Mouse (Mus musculus) hindbrain, embryonic 10.5 days (tissue): Measurements from ENCODE around the gene Lipm. TPM values are rescaled to one million over a fixed set of nuclear protein-coding genes. Genes with fewer than 3 reads are reported as not detected.

ENCODE experiments used
- DNase-seq: peaks from one replicate; pipeline ENCODE4 v3.0.0-alpha.2; 2017; ENCODE audit warnings: low spot score
- H3K27ac ChIP-seq: fragments of 300-500 bp; sonication (generic); 2 replicates; pipeline ENCODE4 v1.5.1; 2016; ENCODE audit warnings: mild to moderate bottlenecking, moderate library complexity
- H3K27me3 ChIP-seq: fragments of 300-500 bp; sonication (generic); 2 replicates; pipeline ENCODE4 v1.6.1; 2016; ENCODE audit warnings: mild to moderate bottlenecking; ENCODE audit not compliant: poor library complexity, insufficient read depth, severe bottlenecking
- H3K36me3 ChIP-seq: fragments of 300-500 bp; sonication (generic); 2 replicates; pipeline ENCODE4 v1.6.1; 2016; ENCODE audit warnings: mild to moderate bottlenecking, moderate library complexity
- H3K4me1 ChIP-seq: fragments of 300-500 bp; sonication (generic); replicated peaks from 2 replicates; pipeline ENCODE4 v1.6.1; 2016; ENCODE audit warnings: mild to moderate bottlenecking
- H3K4me3 ChIP-seq: fragments of 300-500 bp; sonication (generic); 2 replicates; pipeline ENCODE4 v1.5.1; 2016; ENCODE audit warnings: mild to moderate bottlenecking, moderate library complexity
- H3K9me3 ChIP-seq: fragments of 300-500 bp; sonication (generic); 2 replicates; pipeline ENCODE4 v1.6.1; 2016; ENCODE audit warnings: mild to moderate bottlenecking, moderate library complexity
- WGBS: fragments of 180-500 bp; shearing (Covaris S2); methylation state at CpG from one replicate; pipeline ENCODE4 v1.1.7; 2016; 5-methylcytosine and 5-hydroxymethylcytosine counted together
- polyA plus RNA-seq: library from polyadenylated mRNA; unstranded; fragments of >200 nt; fragmentation: Nextera tagmentation; extraction: Ambion mirVana; gene quantifications from 2 replicates; pipeline ENCODE4 v1.2.1, GENCODE M21; 2016

Lipm gene
- polyA plus RNA-seq, 1 experiment from 2014 or later, result not detected

GRCm38 (mm10) chr19:34119653-34120052 is 18.9 kb downstream of the Lipm start:
- Histone ChIP-seq H3K9me3 (no peaks in the 10 kb centered on the region), H3K27me3 (no peaks in the 10 kb centered on the region), H3K4me1 (no peaks in the 10 kb centered on the region), H3K27ac (no peak overlapping the region), H3K4me3 (no peak overlapping the region), H3K36me3 (no peaks in the 10 kb centered on the region)
- no peak for DNase-seq
- WGBS, result 79% methylated on average over 4 of the region's 4 CpGs

GRCm38 (mm10) chr19:34120107-34120731 is 19.5 kb downstream of the Lipm start:
- Histone ChIP-seq H3K9me3 (no peaks in the 10 kb centered on the region), H3K27me3 (no peaks in the 10 kb centered on the region), H3K27ac (no peak overlapping the region), H3K4me3 (no peak overlapping the region), H3K4me1 (no peaks in the 10 kb centered on the region), H3K36me3 (no peaks in the 10 kb centered on the region)
- DNase-seq, result no peak
- 72% methylated on average over 3 of the region's 3 CpGs for WGBS

GRCm38 (mm10) chr19:34138720-34139430 is 38.1 kb downstream of the Lipm start:
- Histone ChIP-seq H3K4me3 (no peak overlapping the region), H3K27ac (no peak overlapping the region), H3K36me3 (no peaks in the 10 kb centered on the region), H3K4me1 (no peaks in the 10 kb centered on the region), H3K9me3 (no peaks in the 10 kb centered on the region), H3K27me3 (no peaks in the 10 kb centered on the region)
- 85% methylated on average over 6 of the region's 6 CpGs for WGBS
- DNase-seq, result no peak

DNA sequence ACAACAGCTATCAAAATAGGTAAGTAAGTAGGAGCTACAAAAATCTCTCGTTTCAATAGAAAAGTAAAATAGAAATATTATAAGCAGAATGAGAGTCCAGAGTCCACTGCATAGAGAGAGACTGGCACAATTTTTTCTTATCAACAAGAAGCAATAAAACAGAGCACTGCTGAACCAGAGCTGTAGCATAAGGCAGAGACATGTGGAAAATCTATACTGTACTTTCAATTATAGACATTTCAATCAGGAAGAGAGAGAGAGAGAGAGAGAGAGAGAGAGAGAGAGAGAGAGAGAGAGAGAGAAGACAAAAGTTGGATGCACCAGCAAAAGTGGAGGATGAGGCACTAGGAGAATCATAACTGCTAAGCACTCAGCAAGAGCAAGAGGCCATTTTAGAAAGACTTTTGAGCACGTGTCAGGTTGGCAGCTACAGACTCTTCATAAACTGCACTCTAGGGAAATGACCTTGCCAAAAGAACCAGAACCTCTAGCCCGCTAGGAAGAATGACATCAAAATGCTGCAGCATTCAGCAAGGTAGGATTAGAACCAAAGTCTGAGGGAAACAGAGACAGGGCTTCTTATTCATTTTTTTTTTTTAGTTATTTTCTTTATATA is 38.8 kb downstream of the Lipm start:
- WGBS, result 81% methylated on average over 3 of the region's 3 CpGs
- no peaks in the 10 kb centered on the region for H3K4me1 ChIP-seq
- H3K27me3 ChIP-seq, result no peaks in the 10 kb centered on the region
- H3K36me3 ChIP-seq, result no peaks in the 10 kb centered on the region
- H3K9me3 ChIP-seq, result no peaks in the 10 kb centered on the region
- no peak overlapping the region for H3K4me3 ChIP-seq
- H3K27ac ChIP-seq, result no peak overlapping the region
- no peak for DNase-seq

DNA sequence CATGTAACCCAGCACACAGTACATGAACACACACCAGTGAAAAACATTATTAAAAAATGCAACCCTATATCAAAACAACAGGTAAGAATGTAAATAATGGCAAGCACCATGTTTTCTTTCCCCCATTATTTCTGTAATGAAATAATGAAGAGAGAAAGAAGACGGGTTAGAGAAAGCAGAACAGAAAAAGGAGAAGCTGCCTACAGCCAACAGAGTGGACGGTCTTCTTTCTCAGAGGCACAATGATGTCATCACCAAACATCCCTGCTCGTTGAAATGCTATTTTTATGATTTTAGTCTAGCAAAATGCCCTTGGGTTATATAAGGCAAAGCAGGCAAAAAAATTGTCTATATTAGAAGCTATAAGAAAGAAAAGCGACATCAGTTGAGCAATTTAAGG is 47.7 kb downstream of the Lipm start:
- Histone ChIP-seq H3K27ac (no peak overlapping the region), H3K36me3 (no peaks in the 10 kb centered on the region), H3K4me1 (no peaks in the 10 kb centered on the region), H3K4me3 (no peak overlapping the region), H3K27me3 (no peaks in the 10 kb centered on the region), H3K9me3 (no peaks in the 10 kb centered on the region)
- no peak for DNase-seq
- WGBS, result 85% methylated on average over 4 of the region's 4 CpGs

DNA sequence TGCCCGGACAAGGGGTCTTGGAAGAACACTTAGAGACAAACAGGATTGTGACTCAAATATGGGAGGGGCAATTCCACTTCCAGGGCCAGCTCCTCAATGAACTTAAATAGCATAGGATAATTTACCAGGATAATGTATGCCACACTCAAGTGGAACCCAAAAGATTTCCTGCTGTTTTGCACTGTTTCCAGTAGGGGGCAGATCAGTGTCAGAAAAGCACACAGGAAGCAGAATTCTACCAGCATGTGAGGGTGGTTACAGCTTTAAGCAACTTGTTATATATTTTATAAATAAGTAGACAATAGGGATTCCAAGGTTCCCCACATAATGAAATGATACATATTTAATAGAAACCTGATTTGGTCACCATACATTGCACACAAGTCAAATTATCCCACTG is 51.2 kb downstream of the Lipm start:
- H3K27ac ChIP-seq, result no peak overlapping the region
- no peaks in the 10 kb centered on the region for H3K4me1 ChIP-seq
- no peak overlapping the region for H3K4me3 ChIP-seq
- H3K27me3 ChIP-seq, result no peaks in the 10 kb centered on the region
- no peak for DNase-seq
- WGBS, result 88% methylated on average over 1 of the region's 1 CpGs
- no peaks in the 10 kb centered on the region for H3K36me3 ChIP-seq
- H3K9me3 ChIP-seq, result no peaks in the 10 kb centered on the region

DNA sequence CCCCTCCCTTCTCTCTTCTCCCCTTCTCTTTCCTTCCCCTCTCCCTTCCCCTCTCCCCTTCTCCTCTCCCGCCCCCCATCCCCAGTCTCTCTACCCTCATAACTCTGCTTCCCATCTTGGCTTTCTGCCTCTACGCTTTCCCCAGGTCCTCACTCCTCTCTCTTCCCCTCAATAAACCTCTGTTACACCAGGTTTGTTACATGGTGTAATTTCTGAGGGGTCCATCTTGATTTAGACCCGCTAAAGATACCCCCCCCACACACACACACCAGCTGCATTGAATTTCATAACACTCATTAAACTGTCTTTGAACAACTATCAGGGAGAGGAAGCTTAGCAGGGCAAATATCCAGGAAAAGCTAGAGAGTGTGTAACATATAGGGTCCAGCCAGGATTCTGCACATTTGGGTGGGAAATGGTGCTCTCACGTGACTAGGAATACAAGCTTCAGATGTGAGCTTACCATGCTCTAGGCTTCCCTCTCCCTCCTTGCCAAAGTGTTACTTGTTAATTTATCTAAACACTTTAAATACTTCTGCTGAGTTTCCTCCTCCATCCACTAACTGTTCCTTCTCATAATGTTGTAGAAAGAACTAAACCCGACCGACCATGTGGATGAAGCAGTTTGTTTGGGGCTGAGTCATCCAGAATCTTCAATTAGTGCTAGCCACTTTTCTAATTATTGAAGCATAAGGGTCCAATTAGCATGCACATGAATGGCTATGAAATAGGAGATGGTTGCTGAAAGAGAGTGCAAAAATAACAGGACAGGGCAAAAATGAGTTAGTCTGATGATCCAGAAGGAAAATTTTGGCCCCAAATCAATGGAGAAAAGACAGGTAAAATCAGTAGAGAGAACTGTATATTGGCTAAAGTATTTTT is 52.8 kb downstream of the Lipm start:
- no peaks in the 10 kb centered on the region for H3K27me3 ChIP-seq
- WGBS, result 84% methylated on average over 6 of the region's 6 CpGs
- no peaks in the 10 kb centered on the region for H3K9me3 ChIP-seq
- H3K36me3 ChIP-seq, result no peaks in the 10 kb centered on the region
- no peak overlapping the region for H3K27ac ChIP-seq
- DNase-seq, result no peak
- no peak overlapping the region for H3K4me3 ChIP-seq
- H3K4me1 ChIP-seq, result no peaks in the 10 kb centered on the region

- Histone ChIP-seq H3K27me3 (no peaks in the 10 kb centered on the region), H3K4me1 (0 out of 2 replicates have a peak, but pooled peaks cover 6% of the 10 kb centered on the region), H3K27ac (no peak overlapping the region), H3K4me3 (no peak overlapping the region), H3K9me3 (no peaks in the 10 kb centered on the region), H3K36me3 (no peaks in the 10 kb centered on the region)
- DNase-seq, result no peak
- WGBS, result 93% methylated on average over 5 of the region's 5 CpGs
Observed at GRCm38 (mm10) chr19:34162693-34163092, 62.0 kb downstream of the Lipm start.

- no peak within 1 kb of the TSS for H3K27ac ChIP-seq
- no peaks in the 10 kb centered on the region for H3K9me3 ChIP-seq
- 76% methylated on average over 5 of the region's 5 CpGs for WGBS
- H3K4me3 ChIP-seq, result no peak within 1 kb of the TSS
- H3K36me3 ChIP-seq, result no peaks in the 10 kb centered on the region
- H3K27me3 ChIP-seq, result no peaks in the 10 kb centered on the region
- no peak for DNase-seq
- H3K4me1 ChIP-seq, result 0 out of 2 replicates have a peak, but pooled peaks cover 9% of the 10 kb centered on the region
Observed at GRCm38 (mm10) chr19:34165891-34166290, 65.2 kb downstream of the Lipm start, which contains the start of gene Ankrd22. Gene Ankrd22, minus strand, starts transcription at chr19:34166053.

DNA sequence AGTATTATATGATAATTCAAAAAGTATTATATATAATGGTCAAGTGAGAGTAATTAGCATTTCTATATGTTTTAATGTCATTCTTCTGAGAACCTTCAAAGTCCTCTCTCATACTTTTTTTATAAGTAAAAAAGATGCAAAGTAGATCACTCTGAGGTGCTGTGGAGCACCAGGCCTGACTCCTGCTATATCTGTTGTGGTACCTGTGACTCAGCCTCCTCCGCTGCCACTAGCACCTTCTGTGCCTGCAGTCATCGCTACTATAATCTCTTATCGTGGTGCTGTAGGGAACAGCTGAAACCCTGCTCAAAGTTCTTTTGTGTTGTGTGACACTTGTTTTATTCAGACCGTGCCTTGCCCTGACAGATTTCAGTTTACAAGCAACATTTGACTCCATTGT is 65.7 kb downstream of the Lipm start:
- H3K9me3 ChIP-seq, result no peaks in the 10 kb centered on the region
- 79% methylated on average over 4 of the region's 4 CpGs for WGBS
- H3K27ac ChIP-seq, result no peak overlapping the region
- no peaks in the 10 kb centered on the region for H3K27me3 ChIP-seq
- H3K4me3 ChIP-seq, result no peak overlapping the region
- H3K36me3 ChIP-seq, result no peaks in the 10 kb centered on the region
- H3K4me1 ChIP-seq, result 0 out of 2 replicates have a peak, but pooled peaks cover 9% of the 10 kb centered on the region
- DNase-seq, result no peak

GRCm38 (mm10) chr19:34167896-34168661 is 67.3 kb downstream of the Lipm start:
- Histone ChIP-seq H3K27me3 (no peaks in the 10 kb centered on the region), H3K4me1 (0 out of 2 replicates have a peak, but pooled peaks cover 9% of the 10 kb centered on the region), H3K27ac (no peak overlapping the region), H3K4me3 (no peak overlapping the region), H3K36me3 (no peaks in the 10 kb centered on the region), H3K9me3 (no peaks in the 10 kb centered on the region)
- 52% methylated on average over 7 of the region's 7 CpGs for WGBS
- DNase-seq, result no peak

DNA sequence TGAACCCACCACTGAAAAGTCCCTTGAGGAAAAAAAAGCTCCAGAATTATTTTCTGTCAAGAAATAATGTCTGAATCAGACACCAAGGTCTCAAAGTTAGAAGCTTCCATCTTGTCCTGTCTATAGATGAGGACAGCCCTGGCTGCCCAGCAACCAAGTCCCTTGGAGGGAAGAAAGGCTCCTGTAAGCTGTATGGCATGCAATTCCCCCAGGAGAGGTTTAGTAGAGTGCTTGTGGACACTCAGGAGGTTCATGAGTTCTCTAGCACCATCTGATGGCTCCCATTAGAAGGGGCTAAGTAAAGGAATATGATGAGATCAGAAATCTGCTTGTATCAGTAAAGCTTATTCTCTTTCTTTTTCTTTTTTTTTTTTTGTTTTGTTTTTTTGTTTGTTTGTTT is 68.4 kb downstream of the Lipm start:
- Histone ChIP-seq H3K9me3 (no peaks in the 10 kb centered on the region), H3K27ac (no peak overlapping the region), H3K36me3 (no peaks in the 10 kb centered on the region), H3K4me3 (no peak overlapping the region), H3K4me1 (0 out of 2 replicates have a peak, but pooled peaks cover 9% of the 10 kb centered on the region), H3K27me3 (no peaks in the 10 kb centered on the region)
- DNase-seq, result no peak
